In the genomic region with DNA sequence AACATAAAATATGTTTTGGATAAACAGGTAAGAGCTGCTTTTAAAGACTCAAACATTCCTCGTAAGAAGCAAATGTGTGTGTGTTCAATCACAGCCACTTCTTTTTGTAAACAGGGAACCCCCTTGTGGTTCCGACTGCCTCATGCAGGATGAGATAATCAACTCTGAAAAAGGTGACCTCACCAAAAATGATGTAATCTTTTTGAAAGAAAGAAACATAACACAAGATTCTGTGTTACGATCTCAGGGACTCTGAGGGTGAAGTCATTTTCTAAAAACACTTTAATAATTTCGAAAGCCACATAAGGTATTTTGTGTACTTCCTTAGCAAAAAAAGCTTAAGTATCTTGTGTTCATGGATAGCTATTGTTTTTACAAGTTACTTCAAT, we compare ENCODE assay signal across 12 mouse cellular contexts. TPM values are rescaled to one million over a fixed set of nuclear protein-coding genes. Genes with fewer than 3 reads are reported as not detected.
DNase-seq lines count a peak whose midpoint lies in the region; ATAC-seq lines count a peak whose summit lies in the region.
"Had no signal": no experiment of that assay in that cellular context is flagged by ENCODE, and none has a peak within 500 bp of the region (broad histone marks: within the 10 kb centered on the region; RNA-seq: fewer than 3 reads in every experiment).

No protein-coding gene starts in this region.

- H3K9me3 ChIP-seq in heart, embryonic 13.5 days = no peaks in the 10 kb centered on the region
- H3K9me3 ChIP-seq in heart, embryonic 11.5 days (replicated peaks; ENCODE audit: control insufficient read depth, low read length) = no peaks in the 10 kb centered on the region
- no peaks in the 10 kb centered on the region for H3K9me3 ChIP-seq in midbrain, embryonic 14.5 days (ENCODE audit: control insufficient read depth, low read length)
- H3K9me3 ChIP-seq in midbrain, embryonic 16.5 days (replicated peaks; ENCODE audit: control insufficient read depth, low read length, poor library complexity, severe bottlenecking) = no peaks in the 10 kb centered on the region
- H3K9me3 ChIP-seq: intestine, embryonic 15.5 days; liver, embryonic 15.5 days had no signal

- H3K9ac ChIP-seq in heart, embryonic 13.5 days = no peak overlapping the region
- H3K9ac ChIP-seq in heart, embryonic 11.5 days (ENCODE audit: low read depth, low read length) = no peak overlapping the region
- H3K9ac ChIP-seq in midbrain, embryonic 14.5 days (replicated peaks; ENCODE audit: low read length) = no peak overlapping the region
- no peak overlapping the region for H3K9ac ChIP-seq in midbrain, embryonic 16.5 days (ENCODE audit: low read depth, low read length)
- H3K9ac ChIP-seq: intestine, embryonic 15.5 days; liver, embryonic 15.5 days had no signal

- 31% methylated on average over 4 of the region's 4 CpGs for WGBS in heart, embryonic 13.5 days
- 41% methylated on average over 4 of the region's 4 CpGs for WGBS in heart, embryonic 11.5 days (ENCODE audit: insufficient replicate concordance)
- WGBS in midbrain, embryonic 14.5 days = 76% methylated on average over 4 of the region's 4 CpGs
- 64% methylated on average over 4 of the region's 4 CpGs for WGBS in midbrain, embryonic 16.5 days

- peaks cover 49% of the 10 kb centered on the region for H3K4me1 ChIP-seq in heart, embryonic 13.5 days
- no peaks in the 10 kb centered on the region; the same call in 1 of the 2 replicates for H3K4me1 ChIP-seq in heart, embryonic 11.5 days (ENCODE audit: control insufficient read depth, insufficient read depth, low read length)
- no peaks in the 10 kb centered on the region for H3K4me1 ChIP-seq in midbrain, embryonic 14.5 days (ENCODE audit: control insufficient read depth, insufficient read depth, low read length)
- no peaks in the 10 kb centered on the region for H3K4me1 ChIP-seq in midbrain, embryonic 16.5 days (ENCODE audit: control insufficient read depth, insufficient read depth, low read length)
- H3K4me1 ChIP-seq: intestine, embryonic 15.5 days had no signal

- peak overlapping the region; percentile 32; the same call in 1 of the 2 replicates for H3K27ac ChIP-seq in heart, embryonic 13.5 days (replicated peaks)
- no peak overlapping the region for H3K27ac ChIP-seq in heart, embryonic 11.5 days (ENCODE audit: low read depth, low read length)
- H3K27ac ChIP-seq in midbrain, embryonic 14.5 days (replicated peaks; ENCODE audit: low read depth, low read length) = no peak overlapping the region
- H3K27ac ChIP-seq in midbrain, embryonic 16.5 days (ENCODE audit: low read length) = no peak overlapping the region
- H3K27ac ChIP-seq: intestine, embryonic 15.5 days; liver, embryonic 15.5 days had no signal

- ATAC-seq in heart, embryonic 13.5 days (ENCODE audit: extremely low read depth, insufficient number of reproducible peaks, low FRiP score, low TSS enrichment) = no peak
- ATAC-seq in heart, embryonic 11.5 days (replicated peaks; ENCODE audit: insufficient number of reproducible peaks, low FRiP score, low TSS enrichment) = no peak
- no peak for ATAC-seq in midbrain, embryonic 14.5 days (ENCODE audit: low FRiP score, low TSS enrichment)
- no peak for ATAC-seq in midbrain, embryonic 16.5 days
- ATAC-seq: intestine, embryonic 15.5 days had no signal

- no peak overlapping the region for H3K4me3 ChIP-seq in heart, embryonic 13.5 days
- H3K4me3 ChIP-seq in heart, embryonic 11.5 days (ENCODE audit: low read depth, low read length) = no peak overlapping the region
- no peak overlapping the region for H3K4me3 ChIP-seq in midbrain, embryonic 14.5 days (replicated peaks; ENCODE audit: low read depth, low read length)
- no peak overlapping the region for H3K4me3 ChIP-seq in midbrain, embryonic 16.5 days (ENCODE audit: low read depth, low read length)
- H3K4me3 ChIP-seq: intestine, embryonic 15.5 days; liver, embryonic 15.5 days had no signal

- peaks cover 41% of the 10 kb centered on the region for H3K36me3 ChIP-seq in heart, embryonic 13.5 days
- peaks cover 5% of the 10 kb centered on the region; the same call in 1 of the 2 replicates for H3K36me3 ChIP-seq in heart, embryonic 11.5 days (ENCODE audit: control insufficient read depth, insufficient read depth, low read length)
- peaks cover 7% of the 10 kb centered on the region for H3K36me3 ChIP-seq in midbrain, embryonic 14.5 days (ENCODE audit: control insufficient read depth, insufficient read depth, low read length)
- H3K36me3 ChIP-seq in midbrain, embryonic 16.5 days (ENCODE audit: control insufficient read depth, insufficient read depth, low read length) = no peaks in the 10 kb centered on the region

- no peak overlapping the region for H3K4me2 ChIP-seq in heart, embryonic 13.5 days
- H3K4me2 ChIP-seq in heart, embryonic 11.5 days = no peak overlapping the region
- no peak overlapping the region for H3K4me2 ChIP-seq in midbrain, embryonic 14.5 days (ENCODE audit: low read length)
- no peak overlapping the region for H3K4me2 ChIP-seq in midbrain, embryonic 16.5 days (ENCODE audit: low read length)
- H3K4me2 ChIP-seq: intestine, embryonic 15.5 days; liver, embryonic 15.5 days had no signal

- DNase-seq in midbrain, embryonic 14.5 days = peak; percentile 12
- DNase-seq in induced T-regulatory cell, adult 2 months (ENCODE audit: low read depth) = peak; percentile 39
- no peak for DNase-seq in yolk sac, embryonic 10.5 days (ENCODE audit: low spot score)
- DNase-seq in layer of hippocampus, adult 18-20 months (ENCODE audit: low spot score in 2 of 2) = no peak
- DNase-seq in frontal cortex, adult 2 months (ENCODE audit: extremely low spot score in 1 of 2, low spot score in 1 of 2) = no peak
- DNase-seq: cerebellum, adult 18-20 months; gastrocnemius, postnatal 14 days had no signal

- no peaks in the 10 kb centered on the region for H3K27me3 ChIP-seq in heart, embryonic 13.5 days (replicated peaks)
- H3K27me3 ChIP-seq in heart, embryonic 11.5 days (ENCODE audit: control insufficient read depth, insufficient read depth, low read length) = no peaks in the 10 kb centered on the region
- H3K27me3 ChIP-seq in midbrain, embryonic 14.5 days (ENCODE audit: control insufficient read depth, insufficient read depth, low read length) = no peaks in the 10 kb centered on the region
- no peaks in the 10 kb centered on the region for H3K27me3 ChIP-seq in midbrain, embryonic 16.5 days (ENCODE audit: control insufficient read depth, insufficient read depth, low read depth, low read length)
- H3K27me3 ChIP-seq: intestine, embryonic 15.5 days; liver, embryonic 15.5 days had no signal

RNA-seq across cellular contexts. Expression of gene Lysmd4, which starts 21.5 kb away (rescaled TPM):
- polyA plus RNA-seq in heart, embryonic 13.5 days (2015; fragmentation: Nextera tagmentation; extraction: Ambion mirVana) = 12.2 and 12.7 TPM in 2 replicates
- 7.8 and 11.3 TPM in 2 replicates for polyA plus RNA-seq in heart, embryonic 11.5 days (2014; fragmentation: Nextera tagmentation; extraction: Ambion mirVana)
- 30.0 and 31.9 TPM in 2 replicates for polyA plus RNA-seq in midbrain, embryonic 14.5 days (2014; fragmentation: Nextera tagmentation; extraction: Ambion mirVana)
- 33.4 and 37.8 TPM in 2 replicates for polyA plus RNA-seq in midbrain, embryonic 16.5 days (2015; fragmentation: Nextera tagmentation; extraction: Ambion mirVana)
- total RNA-seq in layer of hippocampus, adult 18-20 months (2021) = 10 to 100 TPM; 30.0 to 34.4 TPM
- polyA plus RNA-seq in frontal cortex, adult 2 months (2012; rRNA removed) = 43.4 and 44.9 TPM in 2 replicates

Comparison
In these comparisons a context has a peak if more than half of its experiments do, and no peak if none do; other contexts are left out.
1. DNase-seq: peak in midbrain, embryonic 14.5 days (single experiment) and induced T-regulatory cell, adult 2 months (single experiment); none in yolk sac, embryonic 10.5 days (single experiment), layer of hippocampus, adult 18-20 months (0 of 2) and frontal cortex, adult 2 months (0 of 2).